Mouse (Mus musculus): Measurements from ENCODE around the gene 1700015F17Rik. TPM values are rescaled to one million over a fixed set of nuclear protein-coding genes. Genes with fewer than 3 reads are reported as not detected.

1700015F17Rik gene
- polyA plus RNA-seq, 1 experiment from 2014 or later: 0.30 TPM

GRCm38 (mm10) chr5:5419253-5419652, 59.7 kb downstream of the 1700015F17Rik start:
- H3K4me3 ChIP-seq: no peak overlapping the region
- no peaks in the 10 kb centered on the region for H3K36me3 ChIP-seq
- no peaks in the 10 kb centered on the region for H3K9me3 ChIP-seq
- no peaks in the 10 kb centered on the region for H3K4me1 ChIP-seq (replicated peaks)
- H3K27ac ChIP-seq: no peak overlapping the region
- DNase-seq (ENCODE audit: low spot score): no peak
- WGBS: 79% methylated on average over 1 of the region's 1 CpGs
- H3K27me3 ChIP-seq (ENCODE audit: insufficient read depth, poor library complexity, severe bottlenecking): no peaks in the 10 kb centered on the region

- DNase-seq (ENCODE audit: low spot score): no peak
- WGBS: 87% methylated on average over 3 of the region's 3 CpGs
- no peak overlapping the region for H3K4me3 ChIP-seq
- H3K4me1 ChIP-seq (replicated peaks): no peaks in the 10 kb centered on the region
- H3K9me3 ChIP-seq: no peaks in the 10 kb centered on the region
- H3K27me3 ChIP-seq (ENCODE audit: insufficient read depth, poor library complexity, severe bottlenecking): no peaks in the 10 kb centered on the region
- H3K36me3 ChIP-seq: no peaks in the 10 kb centered on the region
- H3K27ac ChIP-seq: no peak overlapping the region
Observed at GRCm38 (mm10) chr5:5414835-5415234, 64.1 kb downstream of the 1700015F17Rik start.

- WGBS: 91% methylated on average over 2 of the region's 2 CpGs
- no peak for DNase-seq (ENCODE audit: low spot score)
- no peaks in the 10 kb centered on the region for H3K36me3 ChIP-seq
- no peak overlapping the region for H3K4me3 ChIP-seq
- no peaks in the 10 kb centered on the region for H3K4me1 ChIP-seq (replicated peaks)
- H3K27me3 ChIP-seq (ENCODE audit: insufficient read depth, poor library complexity, severe bottlenecking): no peaks in the 10 kb centered on the region
- no peaks in the 10 kb centered on the region for H3K9me3 ChIP-seq
- H3K27ac ChIP-seq: no peak overlapping the region
Observed at GRCm38 (mm10) chr5:5411886-5412285, 67.1 kb downstream of the 1700015F17Rik start.

- Histone ChIP-seq H3K4me3 (no peak overlapping the region), H3K9me3 (no peaks in the 10 kb centered on the region), H3K4me1 (replicated peaks) (no peaks in the 10 kb centered on the region), H3K27ac (no peak overlapping the region), H3K36me3 (no peaks in the 10 kb centered on the region), H3K27me3 (ENCODE audit: insufficient read depth, poor library complexity, severe bottlenecking) (no peaks in the 10 kb centered on the region)
- 83% methylated on average over 4 of the region's 4 CpGs for WGBS
- no peak for DNase-seq (ENCODE audit: low spot score)
Observed at GRCm38 (mm10) chr5:5401986-5402385, 77.0 kb downstream of the 1700015F17Rik start.

DNA sequence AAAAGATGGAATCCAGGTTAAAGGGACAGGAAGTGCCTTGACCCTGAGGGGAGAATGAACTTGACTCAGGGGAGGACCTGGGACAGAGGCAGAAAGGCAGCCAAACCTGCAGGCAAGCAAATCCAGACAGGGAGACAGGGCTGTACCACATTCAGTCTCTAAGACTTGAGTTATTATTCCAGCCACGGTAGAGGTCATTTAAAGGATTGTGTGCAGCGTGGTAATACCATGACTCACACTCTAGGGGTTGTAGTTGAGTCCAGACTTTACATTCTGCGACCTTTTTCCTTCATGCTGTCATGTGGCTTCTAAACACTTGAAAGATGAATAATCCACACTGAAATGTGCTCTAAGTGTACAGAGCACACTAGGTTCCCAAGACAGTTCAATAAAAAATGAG, 86.2 kb downstream of the 1700015F17Rik start:
- Histone ChIP-seq H3K9me3 (no peaks in the 10 kb centered on the region), H3K27ac (no peak overlapping the region), H3K4me3 (no peak overlapping the region), H3K27me3 (ENCODE audit: insufficient read depth, poor library complexity, severe bottlenecking) (no peaks in the 10 kb centered on the region), H3K36me3 (no peaks in the 10 kb centered on the region), H3K4me1 (replicated peaks) (no peaks in the 10 kb centered on the region)
- WGBS: 68% methylated on average over 3 of the region's 3 CpGs
- DNase-seq (ENCODE audit: low spot score): no peak

Other genes with a start within 250 kb of the 1700015F17Rik start
- 14.3 and 19.0 TPM in 2 replicates for gene Cdk14, start 58.8 kb downstream of the 1700015F17Rik start, polyA plus RNA-seq (2016; fragmentation: Nextera tagmentation; extraction: Ambion mirVana)
- gene Cldn12, start 35.8 kb upstream of the 1700015F17Rik start, polyA plus RNA-seq (2016; fragmentation: Nextera tagmentation; extraction: Ambion mirVana): 27.9 and 36.3 TPM in 2 replicates
- gene Gtpbp10, start 80.4 kb upstream of the 1700015F17Rik start, polyA plus RNA-seq (2016; fragmentation: Nextera tagmentation; extraction: Ambion mirVana): 23.6 and 32.4 TPM in 2 replicates
- 3.6 and 4.0 TPM in 2 replicates for gene Gm8773, start 94.7 kb upstream of the 1700015F17Rik start, polyA plus RNA-seq (2016; fragmentation: Nextera tagmentation; extraction: Ambion mirVana)
- gene Cfap69, start 185.1 kb upstream of the 1700015F17Rik start, polyA plus RNA-seq (2016; fragmentation: Nextera tagmentation; extraction: Ambion mirVana): 5.2 and 5.5 TPM in 2 replicates
- 5.0 and 5.7 TPM in 2 replicates for gene Steap2, start 215.4 kb upstream of the 1700015F17Rik start, polyA plus RNA-seq (2016; fragmentation: Nextera tagmentation; extraction: Ambion mirVana)

All from hindbrain, embryonic 10.5 days (tissue).